Mouse (Mus musculus) kidney, adult 2 months (tissue): ENCODE data around the gene Ctbp2. TPM values are rescaled to one million over a fixed set of nuclear protein-coding genes. Genes with fewer than 3 reads are reported as not detected.

Experiments used
- DNase-seq: peaks from one replicate; pipeline ENCODE4 v3.0.0; 2021
- H3K27ac ChIP-seq: fragments of 200-500 bp; 2 replicates; pipeline ENCODE4 v1.5.1; 2012; ENCODE audit warnings: low read depth, low read length, control low read depth, inconsistent platforms; ENCODE audit not compliant: insufficient read depth
- H3K27me3 ChIP-seq: fragments of 200-500 bp; replicated peaks from 2 replicates; pipeline ENCODE4 v1.6.1; 2012; ENCODE audit warnings: mild to moderate bottlenecking, moderate library complexity, low read length, inconsistent platforms; ENCODE audit not compliant: control insufficient read depth, insufficient read depth
- H3K36me3 ChIP-seq: fragments of 200-500 bp; 2 replicates; pipeline ENCODE4 v1.6.1; 2012; ENCODE audit warnings: mild to moderate bottlenecking, moderate library complexity, low read length, inconsistent platforms; ENCODE audit not compliant: control insufficient read depth, insufficient read depth
- H3K4me1 ChIP-seq: fragments of 200-500 bp; 2 replicates; pipeline ENCODE4 v1.6.1; 2011; ENCODE audit warnings: low read length; ENCODE audit not compliant: control insufficient read depth, insufficient read depth
- H3K4me3 ChIP-seq: fragments of 200-500 bp; 2 replicates; pipeline ENCODE4 v1.5.1; 2011; ENCODE audit warnings: mild to moderate bottlenecking, low read depth, low read length, control low read depth; ENCODE audit not compliant: insufficient read depth
- CTCF ChIP-seq: fragments of 200-500 bp; conservative IDR thresholded peaks from 2 replicates; pipeline ENCODE4 v1.5.1; 2011; ENCODE audit warnings: low read depth, mild to moderate bottlenecking, control low read depth, low read length, moderate library complexity, mixed read lengths; ENCODE audit not compliant: insufficient read depth, insufficient read length
- POLR2A ChIP-seq: fragments of 200-500 bp; IDR thresholded peaks from one replicate; pipeline ENCODE4 v1.6.1; 2011; ENCODE audit warnings: low read depth, low read length, control low read depth
- WGBS: fragments of 180-500 bp; shearing (Covaris S2); methylation state at CpG from one replicate; pipeline ENCODE4 v1.1.7; 2018; 5-methylcytosine and 5-hydroxymethylcytosine counted together
- polyA plus RNA-seq: library from polyadenylated mRNA; depleted of rRNA; stranded (reverse); fragments of >200 nt; gene quantifications from 2 replicates; pipeline ENCODE4 v1.2.3, GENCODE M21; 2012

Ctbp2 gene
- polyA plus RNA-seq, 1 experiment = 48.6 TPM

DNA sequence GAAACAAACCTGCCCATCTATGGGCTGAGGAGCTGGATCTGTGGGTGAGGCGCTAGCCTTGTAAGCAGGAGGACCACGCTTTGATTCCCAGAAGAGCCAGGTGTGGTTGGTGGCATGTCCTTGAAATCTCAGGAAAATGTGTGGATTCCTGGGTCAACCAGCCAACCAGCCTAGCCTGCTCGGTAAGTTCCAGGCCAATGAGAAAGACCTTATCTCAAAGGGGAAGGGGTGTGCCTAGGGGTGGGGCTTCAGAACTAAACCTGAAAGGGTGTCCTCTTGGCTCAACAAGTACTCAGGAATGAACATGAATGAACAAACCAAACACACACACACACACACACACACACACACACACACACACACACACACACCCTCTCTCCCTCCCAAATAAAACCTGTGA lies 82.4 kb downstream of the Ctbp2 start:
- Histone ChIP-seq H3K27ac (peak overlapping the region; percentile 73; the same call in 1 of the 2 replicates), H3K27me3 (no peaks in the 10 kb centered on the region), H3K4me1 (peaks cover 13% of the 10 kb centered on the region; the same call in 1 of the 2 replicates), H3K4me3 (no peak overlapping the region), H3K36me3 (no peaks in the 10 kb centered on the region)
- peak; percentile 33 for DNase-seq
- TF ChIP-seq CTCF (no peak), POLR2A (no peak)
- 49% methylated on average over 3 of the region's 3 CpGs for WGBS

- no peak overlapping the region for H3K4me3 ChIP-seq
- DNase-seq = peak; percentile 77
- no peaks in the 10 kb centered on the region for H3K27me3 ChIP-seq
- WGBS = 67% methylated on average over 3 of the region's 3 CpGs
- H3K4me1 ChIP-seq = peaks cover 15% of the 10 kb centered on the region; the same call in 1 of the 2 replicates
- TF ChIP-seq POLR2A (no peak), CTCF (no peak; the same call in 1 of the 2 replicates)
- no peaks in the 10 kb centered on the region for H3K36me3 ChIP-seq
- peak overlapping the region; percentile 73 for H3K27ac ChIP-seq
These were observed 83.3 kb downstream of the Ctbp2 start for GRCm38 (mm10) chr7:133040688-133041345.

DNA sequence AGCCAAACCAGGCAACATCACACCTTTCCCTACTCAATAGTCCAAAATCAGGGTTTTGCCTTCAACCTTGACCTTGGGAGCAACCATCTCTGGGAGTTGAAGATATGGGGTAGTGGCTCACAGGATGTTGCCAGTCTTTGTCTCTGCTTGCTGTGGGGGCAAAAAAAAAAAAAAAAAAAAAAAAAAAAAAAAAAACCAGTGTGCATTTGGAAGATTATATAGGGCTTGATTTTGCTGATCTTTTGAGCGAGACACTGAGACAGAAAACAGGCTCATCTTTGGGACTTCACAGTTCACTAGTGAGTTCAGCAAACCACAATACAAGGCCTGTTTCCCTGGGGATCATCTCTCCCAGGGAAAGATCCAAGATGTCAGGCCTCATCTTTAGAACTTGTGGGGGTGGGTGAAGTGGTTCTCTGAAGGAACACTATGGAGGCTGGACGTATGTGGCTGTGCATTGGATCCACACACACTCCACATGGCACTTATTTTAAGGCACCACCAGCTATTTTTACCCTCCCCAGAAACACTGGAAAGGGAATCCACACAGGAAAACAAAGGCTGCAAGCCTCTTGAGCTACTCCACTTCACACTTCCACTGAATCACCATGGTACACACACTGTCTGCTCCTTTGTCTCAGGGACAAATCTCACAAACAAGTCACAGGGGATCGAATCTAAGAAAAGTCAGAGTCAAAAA lies 84.4 kb downstream of the Ctbp2 start:
- Histone ChIP-seq H3K27me3 (no peaks in the 10 kb centered on the region), H3K27ac (peak overlapping the region; percentile 12), H3K4me1 (peaks cover 15% of the 10 kb centered on the region; the same call in 1 of the 2 replicates), H3K36me3 (no peaks in the 10 kb centered on the region), H3K4me3 (no peak overlapping the region)
- WGBS = 82% methylated on average over 3 of the region's 3 CpGs
- no peak for DNase-seq
- TF ChIP-seq POLR2A (no peak), CTCF (no peak)

- peak; percentile 55 for DNase-seq
These were observed 86.5 kb downstream of the Ctbp2 start for GRCm38 (mm10) chr7:133037618-133038017.

DNA sequence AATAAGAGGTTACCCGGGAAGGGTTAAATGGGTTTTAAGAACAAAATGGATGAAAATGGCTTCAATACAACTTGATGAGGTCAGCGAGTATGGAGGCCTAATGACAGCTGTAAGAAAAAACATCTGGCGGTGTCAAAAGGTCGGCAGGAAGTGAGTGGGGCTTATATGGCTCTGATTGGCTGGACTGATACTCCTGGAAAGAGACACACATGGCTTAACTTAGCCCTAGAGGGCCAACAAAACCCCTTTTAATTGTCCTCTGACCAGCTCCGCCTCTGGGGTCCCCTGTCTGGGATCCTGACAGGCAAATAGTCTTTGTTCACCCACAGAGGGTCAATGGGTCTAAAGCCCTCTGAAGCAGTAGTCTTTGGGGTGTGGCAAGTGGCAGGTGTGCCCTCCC lies 86.9 kb downstream of the Ctbp2 start:
- DNase-seq = peak; percentile 59
- peaks cover 12% of the 10 kb centered on the region; the same call in 1 of the 2 replicates for H3K4me1 ChIP-seq

More at GRCm38 (mm10) chr7:133037618-133038017, 86.5 kb downstream of the Ctbp2 start:
- no peaks in the 10 kb centered on the region for H3K27me3 ChIP-seq
- no peaks in the 10 kb centered on the region for H3K36me3 ChIP-seq
- TF ChIP-seq POLR2A = no peak
- TF ChIP-seq CTCF = no peak
- peak overlapping the region; percentile 78 for H3K27ac ChIP-seq
- whole genome bisulfite sequencing = 31% methylated on average over 4 of the region's 4 CpGs
- H3K4me3 ChIP-seq = no peak overlapping the region
- H3K4me1 ChIP-seq = peaks cover 12% of the 10 kb centered on the region; the same call in 1 of the 2 replicates

GRCm38 (mm10) chr7:133035901-133036300 lies 88.3 kb downstream of the Ctbp2 start:
- no peak for TF ChIP-seq CTCF
- no peak for TF ChIP-seq POLR2A
- H3K27ac ChIP-seq = no peak overlapping the region

More for the DNA sequence above, 86.9 kb downstream of the Ctbp2 start:
- 66% methylated on average over 5 of the region's 5 CpGs for WGBS
- Histone ChIP-seq H3K27ac (peak overlapping the region; percentile 78), H3K27me3 (no peaks in the 10 kb centered on the region), H3K4me3 (no peak overlapping the region), H3K36me3 (no peaks in the 10 kb centered on the region)
- TF ChIP-seq CTCF = no peak
- no peak for TF ChIP-seq POLR2A

DNA sequence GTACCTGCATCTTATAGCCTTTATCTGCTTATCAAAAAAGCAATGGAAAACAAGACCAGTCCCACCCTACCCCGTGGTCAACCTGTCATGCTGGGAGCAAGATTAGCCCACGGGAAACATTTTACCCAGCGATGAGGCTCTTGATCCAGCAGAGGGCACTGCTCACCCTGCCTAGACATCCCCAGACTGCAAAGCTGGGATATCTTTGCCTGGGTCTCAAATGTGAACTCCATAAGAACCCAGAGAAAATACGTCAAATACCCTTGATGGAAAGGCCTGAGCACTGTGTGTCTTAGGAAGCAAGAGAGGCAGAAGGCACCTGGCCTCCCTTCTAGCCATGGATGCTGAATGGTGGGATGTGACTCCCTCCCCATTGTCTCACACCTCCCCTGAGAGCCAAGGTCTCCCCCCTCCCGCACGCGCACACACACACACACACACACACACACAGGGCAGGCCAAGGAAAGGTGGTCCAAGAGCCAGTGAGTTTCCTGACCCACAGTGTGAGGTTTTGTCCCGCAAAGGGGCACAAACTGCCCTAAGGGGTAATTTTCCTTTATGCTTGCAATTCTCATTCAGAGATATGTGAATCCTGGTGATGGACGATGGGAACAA lies 91.5 kb downstream of the Ctbp2 start:
- WGBS = 41% methylated on average over 9 of the region's 9 CpGs
- Histone ChIP-seq H3K27ac (no peak overlapping the region), H3K27me3 (no peaks in the 10 kb centered on the region), H3K4me3 (no peak overlapping the region), H3K4me1 (peaks cover 9% of the 10 kb centered on the region; the same call in 1 of the 2 replicates), H3K36me3 (no peaks in the 10 kb centered on the region)
- TF ChIP-seq POLR2A (no peak), CTCF (peak; percentile 90)
- peak; percentile 75 for DNase-seq

More at GRCm38 (mm10) chr7:133035901-133036300, 88.3 kb downstream of the Ctbp2 start:
- DNase-seq = no peak
- Histone ChIP-seq H3K4me1 (peaks cover 12% of the 10 kb centered on the region; the same call in 1 of the 2 replicates), H3K27me3 (no peaks in the 10 kb centered on the region), H3K36me3 (no peaks in the 10 kb centered on the region), H3K4me3 (no peak overlapping the region)
